Mouse (Mus musculus) olfactory bulb, adult 2 months (tissue): ENCODE results near the gene Lyl1. TPM values are rescaled to one million over a fixed set of nuclear protein-coding genes. Genes with fewer than 3 reads are reported as not detected.

ENCODE experiments used
- H3K27ac ChIP-seq: fragments of 200-500 bp; 2 replicates; pipeline ENCODE4 v1.5.1; 2012; ENCODE audit warnings: low read depth, low read length; ENCODE audit not compliant: insufficient read depth
- H3K4me1 ChIP-seq: fragments of 200-500 bp; 2 replicates; pipeline ENCODE4 v1.6.1; 2012; ENCODE audit warnings: low read length; ENCODE audit not compliant: control insufficient read depth, insufficient read depth
- H3K4me3 ChIP-seq: fragments of 200-500 bp; 2 replicates; pipeline ENCODE4 v1.5.1; 2012; ENCODE audit warnings: mild to moderate bottlenecking, low read depth, low read length, moderate library complexity; ENCODE audit not compliant: insufficient read depth
- CTCF ChIP-seq: fragments of 200-500 bp; IDR thresholded peaks from 2 replicates; pipeline ENCODE4 v1.5.1; 2012; ENCODE audit warnings: low read depth, mild to moderate bottlenecking, low read length, moderate library complexity; ENCODE audit not compliant: insufficient read depth
- POLR2A ChIP-seq: fragments of 200-500 bp; IDR thresholded peaks from 2 replicates; pipeline ENCODE4 v1.6.1; 2012; ENCODE audit warnings: mild to moderate bottlenecking, low read depth, low read length, moderate library complexity; ENCODE audit not compliant: insufficient read depth
- WGBS: fragments of 180-500 bp; shearing (Covaris S2); methylation state at CpG from one replicate; pipeline ENCODE4 v1.1.7; 2018; 5-methylcytosine and 5-hydroxymethylcytosine counted together
- polyA plus RNA-seq: library from polyadenylated mRNA; stranded (reverse); fragments of >200 nt; gene quantifications from 2 replicates; pipeline ENCODE4 v1.2.4, GENCODE M21; 2012; ENCODE audit warnings: low replicate concordance; ENCODE audit not compliant: missing spikeins, insufficient read depth, insufficient read length

The Lyl1 gene
- polyA plus RNA-seq, 1 experiment: not detected

GRCm38 (mm10) chr8:84725246-84725940, 24.1 kb downstream of the Lyl1 start:
- peaks cover 43% of the 10 kb centered on the region for H3K4me1 ChIP-seq
- WGBS: 62% methylated on average over 10 of the region's 10 CpGs
- TF ChIP-seq POLR2A (no peak), CTCF (no peak)
- H3K27ac ChIP-seq: peak overlapping the region; percentile 4; the same call in 1 of the 2 replicates
- no peak overlapping the region for H3K4me3 ChIP-seq

GRCm38 (mm10) chr8:84725941-84726259, 24.6 kb downstream of the Lyl1 start:
- peaks cover 48% of the 10 kb centered on the region for H3K4me1 ChIP-seq
- H3K4me3 ChIP-seq: no peak overlapping the region
- WGBS: 22% methylated on average over 3 of the region's 3 CpGs
- H3K27ac ChIP-seq: peak overlapping the region; percentile 4; the same call in 1 of the 2 replicates
- TF ChIP-seq CTCF (0 out of 2 replicates have a peak, but pooled peaks have one; percentile 5), POLR2A (no peak)

- H3K4me1 ChIP-seq: peaks cover 56% of the 10 kb centered on the region
- H3K4me3 ChIP-seq: no peak overlapping the region
- TF ChIP-seq POLR2A (no peak), CTCF (no peak)
- 42% methylated on average over 3 of the region's 3 CpGs for WGBS
- H3K27ac ChIP-seq: no peak overlapping the region
These were observed 27.2 kb downstream of the Lyl1 start for GRCm38 (mm10) chr8:84728474-84728873.

GRCm38 (mm10) chr8:84729921-84730362, 28.7 kb downstream of the Lyl1 start:
- Histone ChIP-seq H3K27ac (peak overlapping the region; percentile 56), H3K4me1 (peaks cover 49% of the 10 kb centered on the region), H3K4me3 (no peak overlapping the region)
- 69% methylated on average over 16 of the region's 16 CpGs for WGBS
- no peak for TF ChIP-seq POLR2A
- TF ChIP-seq CTCF: no peak

GRCm38 (mm10) chr8:84730541-84731370, 29.5 kb downstream of the Lyl1 start:
- Histone ChIP-seq H3K4me1 (peaks cover 41% of the 10 kb centered on the region), H3K27ac (peak overlapping the region; percentile 56), H3K4me3 (no peak overlapping the region)
- 62% methylated on average over 9 of the region's 9 CpGs for WGBS
- no peak for TF ChIP-seq POLR2A
- TF ChIP-seq CTCF: no peak

GRCm38 (mm10) chr8:84731371-84732177, 30.3 kb downstream of the Lyl1 start:
- Histone ChIP-seq H3K27ac (no peak overlapping the region), H3K4me1 (peaks cover 44% of the 10 kb centered on the region), H3K4me3 (no peak overlapping the region)
- TF ChIP-seq POLR2A (no peak), CTCF (no peak)
- 72% methylated on average over 11 of the region's 11 CpGs for WGBS

- TF ChIP-seq POLR2A (no peak), CTCF (no peak)
- Histone ChIP-seq H3K4me1 (peaks cover 44% of the 10 kb centered on the region), H3K27ac (no peak overlapping the region), H3K4me3 (no peak overlapping the region)
- WGBS: 69% methylated on average over 5 of the region's 5 CpGs
These were observed 31.3 kb downstream of the Lyl1 start for GRCm38 (mm10) chr8:84732545-84732944.

- TF ChIP-seq POLR2A (no peak), CTCF (no peak)
- Histone ChIP-seq H3K27ac (no peak overlapping the region), H3K4me3 (no peak overlapping the region), H3K4me1 (peaks cover 48% of the 10 kb centered on the region)
- WGBS: 58% methylated on average over 6 of the region's 6 CpGs
These were observed 31.7 kb downstream of the Lyl1 start for GRCm38 (mm10) chr8:84732996-84733395.
